Mouse (Mus musculus): ENCODE results near the gene Masp2. TPM values are rescaled to one million over a fixed set of nuclear protein-coding genes. Genes with fewer than 3 reads are reported as not detected.

Masp2 gene
- polyA plus RNA-seq, 1 experiment from 2014 or later = 0.33 TPM

DNA sequence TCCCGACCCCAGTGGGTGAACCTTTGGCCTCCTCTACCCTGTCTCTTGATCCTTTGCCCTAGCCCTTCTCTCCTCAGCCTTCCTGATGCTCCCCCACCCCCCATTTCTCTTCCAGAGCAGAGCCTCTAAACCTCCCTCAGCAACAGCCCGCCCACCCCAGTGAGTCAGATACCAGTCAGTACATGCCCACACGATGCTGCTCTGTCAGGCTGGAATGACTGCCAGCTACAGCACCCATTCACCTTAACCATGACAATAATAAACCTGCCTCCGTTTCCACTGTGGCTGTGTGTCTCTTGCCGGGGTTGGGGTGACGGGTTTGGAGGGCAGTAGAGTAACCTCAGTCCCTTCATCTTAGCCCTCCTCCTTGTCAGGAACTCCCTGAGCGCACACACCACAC lies 1.8 kb downstream of the Masp2 start:
- Histone ChIP-seq H3K4me3 (replicated peaks) (no peak overlapping the region), H3K9ac (no peak overlapping the region), H3K4me1 (replicated peaks) (0 out of 2 replicates have a peak, but pooled peaks cover 4% of the 10 kb centered on the region), H3K9me3 (no peaks in the 10 kb centered on the region), H3K4me2 (replicated peaks) (no peak overlapping the region), H3K27me3 (replicated peaks) (no peaks in the 10 kb centered on the region), H3K27ac (no peak overlapping the region), H3K36me3 (no peaks in the 10 kb centered on the region)
- WGBS = 78% methylated on average over 7 of the region's 7 CpGs
- no peak for ATAC-seq

DNA sequence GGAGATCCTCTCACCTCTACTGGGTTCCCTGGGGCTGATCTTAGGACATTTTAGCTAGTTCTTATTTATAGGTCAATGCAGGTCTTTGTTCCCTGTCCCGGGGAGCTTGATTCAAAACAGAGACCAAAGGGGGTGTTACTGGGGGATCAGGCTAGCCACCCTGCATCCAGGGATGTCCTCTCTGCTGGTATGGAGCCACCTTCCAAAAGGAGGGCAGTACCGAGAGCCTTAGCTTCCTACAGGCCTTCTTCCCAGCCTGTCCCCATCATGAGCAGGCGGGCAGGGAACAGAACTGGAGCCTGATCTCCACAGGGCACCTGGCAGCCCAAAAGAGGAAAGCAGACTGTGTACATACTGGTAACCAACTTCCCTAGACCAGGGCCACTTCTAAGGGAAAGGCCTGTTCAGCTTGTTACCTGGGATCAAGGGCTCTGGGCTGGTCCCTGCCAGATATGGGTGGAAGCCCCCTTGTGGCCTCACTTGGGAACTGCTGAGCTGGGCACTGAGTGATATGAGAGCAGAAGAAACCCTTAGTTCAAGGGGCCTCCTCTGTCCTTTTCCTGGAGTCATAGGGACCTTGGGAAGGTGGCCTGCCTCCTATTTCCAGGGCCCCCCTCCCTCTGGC lies 2.3 kb downstream of the Masp2 start:
- Histone ChIP-seq H3K4me1 (replicated peaks) (0 out of 2 replicates have a peak, but pooled peaks cover 4% of the 10 kb centered on the region), H3K9me3 (no peaks in the 10 kb centered on the region), H3K27me3 (replicated peaks) (no peaks in the 10 kb centered on the region), H3K27ac (no peak overlapping the region), H3K36me3 (no peaks in the 10 kb centered on the region), H3K4me3 (replicated peaks) (no peak overlapping the region), H3K4me2 (replicated peaks) (no peak overlapping the region), H3K9ac (no peak overlapping the region)
- WGBS = 92% methylated on average over 3 of the region's 3 CpGs
- ATAC-seq = peak; percentile 51

- Histone ChIP-seq H3K4me3 (replicated peaks) (no peak overlapping the region), H3K27ac (no peak overlapping the region), H3K4me2 (replicated peaks) (no peak overlapping the region), H3K36me3 (no peaks in the 10 kb centered on the region), H3K9ac (no peak overlapping the region), H3K4me1 (replicated peaks) (0 out of 2 replicates have a peak, but pooled peaks cover 4% of the 10 kb centered on the region), H3K27me3 (replicated peaks) (no peaks in the 10 kb centered on the region), H3K9me3 (no peaks in the 10 kb centered on the region)
- ATAC-seq = peak; percentile 54
- WGBS = 29% methylated on average over 5 of the region's 5 CpGs
Measured at GRCm38 (mm10) chr4:148607758-148608157, 5.4 kb downstream of the Masp2 start.

DNA sequence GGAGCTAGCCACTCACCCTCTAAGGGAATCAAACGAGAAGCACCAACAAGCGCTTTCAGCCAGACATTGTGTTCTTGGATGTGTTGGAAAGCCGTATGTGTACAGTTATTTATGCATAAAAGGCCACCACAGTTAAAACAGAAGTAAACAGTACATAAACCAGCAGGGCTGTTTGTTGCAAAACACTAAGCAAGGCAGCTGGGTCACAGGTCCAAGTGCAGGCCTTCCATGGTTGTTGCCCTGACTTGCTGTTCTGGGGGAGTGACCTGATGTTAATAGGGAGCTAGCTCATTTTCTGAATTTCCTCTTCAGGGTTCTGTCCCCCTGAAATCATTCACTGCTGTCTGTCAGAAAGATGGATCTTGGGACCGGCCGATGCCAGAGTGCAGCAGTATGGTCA lies 7.5 kb downstream of the Masp2 start:
- H3K9ac ChIP-seq = no peak overlapping the region
- no peaks in the 10 kb centered on the region for H3K9me3 ChIP-seq
- ATAC-seq = no peak
- H3K27ac ChIP-seq = no peak overlapping the region
- H3K4me1 ChIP-seq (replicated peaks) = 0 out of 2 replicates have a peak, but pooled peaks cover 4% of the 10 kb centered on the region
- no peak overlapping the region for H3K4me3 ChIP-seq (replicated peaks)
- H3K4me2 ChIP-seq (replicated peaks) = no peak overlapping the region
- 78% methylated on average over 5 of the region's 5 CpGs for WGBS
- H3K36me3 ChIP-seq = peaks cover 4% of the 10 kb centered on the region; the same call in 1 of the 2 replicates
- H3K27me3 ChIP-seq (replicated peaks) = no peaks in the 10 kb centered on the region

- H3K4me1 ChIP-seq (replicated peaks) = 0 out of 2 replicates have a peak, but pooled peaks cover 4% of the 10 kb centered on the region
- H3K27me3 ChIP-seq (replicated peaks) = no peaks in the 10 kb centered on the region
- H3K4me3 ChIP-seq (replicated peaks) = no peak overlapping the region
- no peak overlapping the region for H3K4me2 ChIP-seq (replicated peaks)
- WGBS = 75% methylated on average over 5 of the region's 5 CpGs
- H3K27ac ChIP-seq = no peak overlapping the region
- no peak overlapping the region for H3K9ac ChIP-seq
- ATAC-seq = no peak
- H3K36me3 ChIP-seq = peaks cover 8% of the 10 kb centered on the region; the same call in 1 of the 2 replicates
- H3K9me3 ChIP-seq = no peaks in the 10 kb centered on the region
Measured at GRCm38 (mm10) chr4:148610631-148611364, 8.4 kb downstream of the Masp2 start.

DNA sequence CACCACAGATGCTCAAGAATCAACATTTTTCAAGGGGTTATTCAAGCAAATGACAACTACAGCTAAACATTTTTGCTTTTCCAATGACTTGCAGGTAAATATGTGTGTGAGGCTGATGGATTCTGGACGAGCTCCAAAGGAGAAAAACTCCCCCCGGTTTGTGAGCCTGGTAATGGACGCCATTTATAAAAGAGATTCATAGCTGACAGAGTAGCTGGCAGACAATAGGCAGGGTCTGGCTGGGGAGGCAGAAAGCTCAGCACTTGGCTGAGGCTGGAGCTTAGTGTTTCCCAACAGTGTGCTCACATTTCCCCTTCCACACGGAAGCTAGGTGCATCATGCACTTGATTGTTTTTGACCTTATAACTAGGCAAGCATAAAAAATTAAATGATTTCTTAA lies 10.2 kb downstream of the Masp2 start:
- ATAC-seq = no peak
- 0 out of 2 replicates have a peak, but pooled peaks cover 4% of the 10 kb centered on the region for H3K4me1 ChIP-seq (replicated peaks)
- no peaks in the 10 kb centered on the region for H3K9me3 ChIP-seq
- WGBS = 51% methylated on average over 4 of the region's 4 CpGs
- no peak overlapping the region for H3K27ac ChIP-seq
- H3K36me3 ChIP-seq = peaks cover 11% of the 10 kb centered on the region; the same call in 1 of the 2 replicates
- H3K4me2 ChIP-seq (replicated peaks) = no peak overlapping the region
- H3K27me3 ChIP-seq (replicated peaks) = no peaks in the 10 kb centered on the region
- H3K4me3 ChIP-seq (replicated peaks) = no peak overlapping the region
- no peak overlapping the region for H3K9ac ChIP-seq

- Histone ChIP-seq H3K27ac (no peak overlapping the region), H3K4me3 (replicated peaks) (no peak overlapping the region), H3K9ac (no peak overlapping the region), H3K4me1 (replicated peaks) (0 out of 2 replicates have a peak, but pooled peaks cover 2% of the 10 kb centered on the region), H3K4me2 (replicated peaks) (no peak overlapping the region), H3K36me3 (peaks cover 17% of the 10 kb centered on the region; the same call in 1 of the 2 replicates), H3K9me3 (no peaks in the 10 kb centered on the region), H3K27me3 (replicated peaks) (no peaks in the 10 kb centered on the region)
- ATAC-seq = no peak
- WGBS = 80% methylated on average over 9 of the region's 9 CpGs
Measured at GRCm38 (mm10) chr4:148613738-148614137, 11.4 kb downstream of the Masp2 start.

GRCm38 (mm10) chr4:148619805-148620204 lies 17.5 kb downstream of the Masp2 start:
- 68% methylated on average over 1 of the region's 1 CpGs for WGBS

GRCm38 (mm10) chr4:148620718-148621117 lies 18.4 kb downstream of the Masp2 start:
- WGBS = 82% methylated on average over 1 of the region's 1 CpGs
- Histone ChIP-seq H3K4me1 (replicated peaks) (peaks cover 8% of the 10 kb centered on the region), H3K9me3 (no peaks in the 10 kb centered on the region), H3K4me2 (replicated peaks) (no peak overlapping the region), H3K9ac (no peak overlapping the region), H3K27me3 (replicated peaks) (no peaks in the 10 kb centered on the region), H3K4me3 (replicated peaks) (no peak overlapping the region), H3K27ac (no peak overlapping the region), H3K36me3 (peaks cover 47% of the 10 kb centered on the region)
- ATAC-seq = no peak

More at GRCm38 (mm10) chr4:148619805-148620204, 17.5 kb downstream of the Masp2 start:
- Histone ChIP-seq H3K9ac (no peak overlapping the region), H3K9me3 (no peaks in the 10 kb centered on the region), H3K4me3 (replicated peaks) (no peak overlapping the region), H3K27ac (no peak overlapping the region), H3K4me1 (replicated peaks) (peaks cover 6% of the 10 kb centered on the region), H3K4me2 (replicated peaks) (no peak overlapping the region), H3K36me3 (peaks cover 48% of the 10 kb centered on the region), H3K27me3 (replicated peaks) (no peaks in the 10 kb centered on the region)
- no peak for ATAC-seq

GRCm38 (mm10) chr4:148622485-148622884 lies 20.1 kb downstream of the Masp2 start:
- H3K27ac ChIP-seq = no peak overlapping the region
- H3K36me3 ChIP-seq = peaks cover 45% of the 10 kb centered on the region
- no peaks in the 10 kb centered on the region for H3K27me3 ChIP-seq (replicated peaks)
- H3K4me2 ChIP-seq (replicated peaks) = no peak overlapping the region
- H3K9ac ChIP-seq = no peak overlapping the region
- H3K4me3 ChIP-seq (replicated peaks) = no peak overlapping the region
- WGBS = 82% methylated on average over 4 of the region's 4 CpGs
- no peaks in the 10 kb centered on the region for H3K9me3 ChIP-seq
- ATAC-seq = no peak
- H3K4me1 ChIP-seq (replicated peaks) = peaks cover 8% of the 10 kb centered on the region

GRCm38 (mm10) chr4:148623609-148624008 lies 21.3 kb downstream of the Masp2 start:
- peaks cover 8% of the 10 kb centered on the region for H3K4me1 ChIP-seq (replicated peaks)
- 82% methylated on average over 4 of the region's 4 CpGs for WGBS
- peak overlapping the region; percentile 5; the same call in 1 of the 2 replicates for H3K4me2 ChIP-seq (replicated peaks)
- H3K9me3 ChIP-seq = no peaks in the 10 kb centered on the region
- ATAC-seq = no peak
- H3K36me3 ChIP-seq = peaks cover 39% of the 10 kb centered on the region
- H3K27me3 ChIP-seq (replicated peaks) = no peaks in the 10 kb centered on the region
- no peak overlapping the region for H3K27ac ChIP-seq
- H3K4me3 ChIP-seq (replicated peaks) = no peak overlapping the region
- no peak overlapping the region for H3K9ac ChIP-seq

DNA sequence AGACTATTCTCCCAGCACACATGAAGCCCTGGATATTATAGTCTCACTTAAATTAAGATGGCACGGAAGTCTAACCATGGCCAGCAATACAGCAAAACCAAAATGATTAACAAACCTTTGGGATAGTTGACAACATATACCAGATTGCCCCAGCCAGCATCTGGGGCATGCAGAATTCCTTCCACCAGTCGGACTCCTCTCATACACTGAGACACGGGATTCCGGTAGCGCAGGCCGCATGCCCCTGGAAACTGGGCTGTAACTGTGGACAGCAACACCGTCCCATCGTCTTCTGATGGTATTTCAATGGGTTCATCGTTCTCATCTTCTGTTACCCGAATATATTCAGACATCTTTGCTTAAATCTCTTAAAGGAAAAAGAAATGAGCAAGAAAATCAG lies 22.7 kb downstream of the Masp2 start:
- no peak for ATAC-seq
- 80% methylated on average over 10 of the region's 10 CpGs for WGBS
- H3K9me3 ChIP-seq = no peaks in the 10 kb centered on the region
- H3K4me3 ChIP-seq (replicated peaks) = no peak overlapping the region
- H3K9ac ChIP-seq = no peak overlapping the region; the same call in 1 of the 2 replicates
- H3K27ac ChIP-seq = no peak overlapping the region
- H3K36me3 ChIP-seq = peaks cover 25% of the 10 kb centered on the region
- H3K27me3 ChIP-seq (replicated peaks) = no peaks in the 10 kb centered on the region
- peak overlapping the region; percentile 59 for H3K4me2 ChIP-seq (replicated peaks)
- H3K4me1 ChIP-seq (replicated peaks) = peaks cover 8% of the 10 kb centered on the region
